Mouse (Mus musculus) erythroblast, embryonic 14.5 days (primary cell): Measurements from ENCODE around the gene Plet1.

Experiments used
- GATA1 ChIP-seq: IDR thresholded peaks from 2 replicates; pipeline ENCODE4 v1.6.1; 2012; ENCODE audit warnings: low read length, inconsistent platforms, mixed read lengths
- TAL1 ChIP-seq: IDR thresholded peaks from 3 replicates; pipeline ENCODE4 v1.6.1; 2012; ENCODE audit warnings: low read length, inconsistent platforms, mixed read lengths

- no peak for TF ChIP-seq GATA1
- no peak for TF ChIP-seq TAL1
These were observed 45.3 kb upstream of the Plet1 start for GRCm38 (mm10) chr9:50449048-50449447.
